Mouse (Mus musculus) liver, embryonic 14.5 days (tissue): Measurements from ENCODE around the gene Ncam1.

Experiments
- CTCF ChIP-seq: IDR thresholded peaks from 2 replicates; pipeline ENCODE4 v1.5.1; 2016; ENCODE audit warnings: antibody characterized with exemption, low read depth, control low read depth
- EP300 ChIP-seq: IDR thresholded peaks from 2 replicates; pipeline ENCODE4 v1.6.1; 2016; ENCODE audit warnings: antibody characterized with exemption, low read depth

GRCm38 (mm10) chr9:49536593-49536992 is 262.1 kb downstream of the Ncam1 start:
- TF ChIP-seq EP300 = no peak
- TF ChIP-seq CTCF = no peak
